Mouse (Mus musculus) neural tube, embryonic 14.5 days (tissue): ENCODE measurements around the gene Ttc39a. TPM values are rescaled to one million over a fixed set of nuclear protein-coding genes. Genes with fewer than 3 reads are reported as not detected.

ENCODE experiments used
- ATAC-seq: fragments of 200-750 bp; cut with Nextera tagmentation; 2 replicates; pipeline ENCODE4 v1.8.0; 2017; ENCODE audit warnings: low read depth, mild to moderate bottlenecking, moderate TSS enrichment, moderate library complexity
- H3K27ac ChIP-seq: fragments of 300-500 bp; sonication (generic); 2 replicates; pipeline ENCODE4 v1.5.1; 2014; ENCODE audit warnings: low read depth, mild to moderate bottlenecking, control low read depth, low read length, moderate library complexity, mixed read lengths
- H3K27me3 ChIP-seq: fragments of 300-500 bp; sonication (generic); 2 replicates; pipeline ENCODE4 v1.6.1; 2014; ENCODE audit warnings: low read length; ENCODE audit not compliant: control insufficient read depth, insufficient read depth
- H3K36me3 ChIP-seq: fragments of 300-500 bp; sonication (generic); 2 replicates; pipeline ENCODE4 v1.6.1; 2014; ENCODE audit warnings: low read length, mixed read lengths; ENCODE audit not compliant: control insufficient read depth, insufficient read depth
- H3K4me1 ChIP-seq: fragments of 300-500 bp; sonication (generic); 2 replicates; pipeline ENCODE4 v1.6.1; 2014; ENCODE audit warnings: low read length; ENCODE audit not compliant: control insufficient read depth, insufficient read depth
- H3K4me2 ChIP-seq: fragments of 300-500 bp; sonication (generic); 2 replicates; pipeline ENCODE4 v1.6.1; 2014; ENCODE audit warnings: mild to moderate bottlenecking, low read depth, low read length, control low read depth
- H3K4me3 ChIP-seq: fragments of 300-500 bp; sonication (generic); 2 replicates; pipeline ENCODE4 v1.5.1; 2014; ENCODE audit warnings: low read depth, low read length, control low read depth, mixed read lengths
- H3K9ac ChIP-seq: fragments of 300-500 bp; sonication (generic); replicated peaks from 2 replicates; pipeline ENCODE4 v1.6.1; 2014; ENCODE audit warnings: low read depth, mild to moderate bottlenecking, control low read depth, low read length, mixed read lengths
- H3K9me3 ChIP-seq: fragments of 300-500 bp; sonication (generic); 2 replicates; pipeline ENCODE4 v1.6.1; 2016; ENCODE audit warnings: low read length; ENCODE audit not compliant: control insufficient read depth
- WGBS: fragments of 180-500 bp; shearing (Covaris S2); extraction: QIAGEN DNeasy Blood & Tissue Kit; methylation state at CpG from one replicate; pipeline ENCODE4 v1.1.7; 2014; 5-methylcytosine and 5-hydroxymethylcytosine counted together
- polyA plus RNA-seq: library from polyadenylated mRNA; unstranded; fragments of >200 nt; fragmentation: Nextera tagmentation; extraction: Ambion mirVana; gene quantifications from 2 replicates; pipeline ENCODE4 v1.2.1, GENCODE M21; 2014

Gene Ttc39a
- polyA plus RNA-seq, 1 experiment from 2014 or later, result 4.9 TPM

- Histone ChIP-seq H3K4me3 (no peak overlapping the region), H3K9me3 (no peaks in the 10 kb centered on the region), H3K27ac (no peak overlapping the region), H3K9ac (no peak overlapping the region), H3K36me3 (no peaks in the 10 kb centered on the region), H3K4me1 (no peaks in the 10 kb centered on the region), H3K4me2 (no peak overlapping the region), H3K27me3 (no peaks in the 10 kb centered on the region)
- 0 out of 2 replicates have a peak, but pooled peaks have one; percentile 26 for ATAC-seq
- 56% methylated on average over 13 of the region's 13 CpGs for whole genome bisulfite sequencing
These were observed 24.4 kb downstream of the Ttc39a start for GRCm38 (mm10) chr4:109430854-109431253.

DNA sequence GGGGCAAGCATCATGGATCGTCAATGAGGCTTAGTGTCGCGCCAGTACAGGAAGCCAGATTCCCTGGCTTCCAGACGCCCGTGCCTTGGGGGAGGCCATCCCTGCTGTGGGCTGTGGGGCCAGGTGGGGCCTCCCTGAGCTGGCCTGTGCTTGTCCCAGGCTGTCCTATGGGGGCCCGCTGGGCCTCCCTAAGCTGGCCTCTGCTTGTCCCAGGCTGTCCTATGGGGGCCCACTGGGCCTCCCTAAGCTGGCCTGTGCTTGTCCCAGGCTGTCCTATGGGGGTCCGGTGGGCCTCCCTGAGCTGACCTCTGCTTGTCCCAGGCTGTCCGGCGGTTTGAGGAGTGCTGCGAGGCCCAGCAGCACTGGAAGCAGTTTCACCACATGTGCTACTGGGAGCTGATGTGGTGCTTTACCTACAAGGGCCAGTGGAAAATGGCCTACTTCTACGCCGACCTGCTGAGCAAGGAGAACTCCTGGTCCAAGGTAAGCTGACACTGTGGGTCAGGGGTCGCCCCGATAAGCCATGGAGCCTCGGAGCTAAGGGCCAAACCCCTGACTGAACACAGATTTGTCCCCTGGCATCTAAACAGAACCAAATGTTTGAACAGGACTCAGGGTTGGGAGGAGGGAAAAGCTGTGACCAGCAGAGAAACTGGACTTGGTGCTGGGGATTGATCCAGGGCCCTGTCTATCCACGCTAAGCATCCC, 26.4 kb downstream of the Ttc39a start:
- no peaks in the 10 kb centered on the region for H3K36me3 ChIP-seq
- H3K9ac ChIP-seq, result no peak overlapping the region
- WGBS, result 84% methylated on average over 16 of the region's 16 CpGs
- H3K27ac ChIP-seq, result no peak overlapping the region
- no peak for ATAC-seq
- H3K27me3 ChIP-seq, result no peaks in the 10 kb centered on the region
- no peaks in the 10 kb centered on the region for H3K4me1 ChIP-seq
- H3K4me3 ChIP-seq, result no peak overlapping the region
- H3K9me3 ChIP-seq, result no peaks in the 10 kb centered on the region
- H3K4me2 ChIP-seq, result no peak overlapping the region

GRCm38 (mm10) chr4:109433641-109434040, 27.2 kb downstream of the Ttc39a start:
- no peaks in the 10 kb centered on the region for H3K9me3 ChIP-seq
- H3K36me3 ChIP-seq, result no peaks in the 10 kb centered on the region
- WGBS, result 76% methylated on average over 6 of the region's 6 CpGs
- H3K4me3 ChIP-seq, result no peak overlapping the region
- H3K27me3 ChIP-seq, result no peaks in the 10 kb centered on the region
- H3K9ac ChIP-seq, result no peak overlapping the region
- H3K27ac ChIP-seq, result no peak overlapping the region
- ATAC-seq, result no peak
- H3K4me1 ChIP-seq, result no peaks in the 10 kb centered on the region
- H3K4me2 ChIP-seq, result no peak overlapping the region

DNA sequence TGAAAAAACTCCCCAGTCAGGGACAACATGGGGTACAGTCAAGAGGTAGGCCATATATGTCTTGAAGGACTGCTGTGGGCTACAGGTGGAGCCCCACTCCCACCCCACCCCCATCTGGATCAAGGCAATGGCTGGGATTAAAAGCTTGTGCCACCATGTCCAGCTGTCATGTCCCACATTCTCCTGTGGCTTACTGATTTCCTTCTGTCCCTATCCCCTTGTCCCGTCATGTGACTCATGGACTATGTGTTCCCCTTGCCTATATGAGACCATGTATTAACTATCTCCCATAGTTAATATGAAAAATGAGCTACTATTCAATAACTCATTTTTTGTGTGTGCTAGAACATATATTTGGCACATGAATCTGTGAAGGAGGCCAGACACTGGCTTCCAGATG, 27.8 kb downstream of the Ttc39a start:
- Histone ChIP-seq H3K9ac (no peak overlapping the region), H3K4me3 (no peak overlapping the region), H3K27me3 (no peaks in the 10 kb centered on the region), H3K4me1 (no peaks in the 10 kb centered on the region), H3K4me2 (no peak overlapping the region), H3K9me3 (no peaks in the 10 kb centered on the region), H3K27ac (no peak overlapping the region), H3K36me3 (no peaks in the 10 kb centered on the region)
- ATAC-seq, result no peak
- 89% methylated on average over 1 of the region's 1 CpGs for WGBS

DNA sequence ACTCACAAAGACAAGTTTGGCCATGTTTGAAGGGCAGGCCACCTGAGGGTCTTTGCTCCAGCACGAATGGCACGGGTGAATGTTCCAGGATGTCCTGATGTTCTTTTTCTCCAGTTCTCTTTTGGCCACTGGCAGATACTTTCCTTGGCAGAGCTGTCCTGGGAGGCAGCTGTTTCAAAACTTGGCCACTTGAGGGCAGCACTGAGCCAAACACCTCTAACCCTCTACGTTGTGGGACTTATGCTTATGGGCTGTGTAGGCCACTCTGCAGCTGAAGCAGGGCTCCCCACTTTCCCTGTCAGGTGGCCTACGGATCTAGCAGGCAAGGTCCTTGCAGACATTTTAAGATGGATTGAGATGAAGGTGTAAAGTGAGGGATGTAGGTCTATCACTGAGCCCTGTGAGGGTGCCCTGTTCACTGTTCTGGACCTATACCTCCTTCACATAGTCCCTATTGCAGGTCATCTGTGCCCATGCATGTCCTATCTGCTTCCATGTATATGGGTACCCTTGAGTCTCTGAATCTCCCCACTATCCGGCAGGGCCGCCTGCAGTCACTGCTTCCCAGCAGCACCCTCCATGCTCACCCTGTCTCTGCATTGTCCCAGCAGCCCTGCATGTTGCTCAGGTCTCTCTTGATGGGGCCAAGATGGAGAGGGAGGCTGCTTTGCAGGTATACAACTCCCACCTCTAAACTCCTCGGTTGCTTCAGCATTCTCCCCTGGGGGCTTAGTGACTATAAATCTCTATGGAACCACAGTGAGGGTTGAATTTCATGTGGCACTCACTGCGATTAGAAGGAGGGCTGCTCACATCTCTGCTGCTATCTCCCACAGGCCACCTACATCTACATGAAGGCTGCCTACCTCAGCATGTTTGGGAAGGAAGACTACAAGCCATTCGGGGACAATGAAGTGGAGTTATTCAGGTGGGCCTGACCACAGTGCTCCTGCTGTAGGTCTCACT, 31.8 kb downstream of the Ttc39a start:
- H3K27ac ChIP-seq, result no peak overlapping the region
- ATAC-seq, result peak; percentile 76
- H3K4me3 ChIP-seq, result no peak overlapping the region
- H3K9ac ChIP-seq, result no peak overlapping the region
- H3K9me3 ChIP-seq, result no peaks in the 10 kb centered on the region
- no peaks in the 10 kb centered on the region for H3K27me3 ChIP-seq
- H3K4me1 ChIP-seq, result 0 out of 2 replicates have a peak, but pooled peaks cover 3% of the 10 kb centered on the region
- H3K36me3 ChIP-seq, result no peaks in the 10 kb centered on the region
- no peak overlapping the region for H3K4me2 ChIP-seq
- 55% methylated on average over 9 of the region's 9 CpGs for WGBS

DNA sequence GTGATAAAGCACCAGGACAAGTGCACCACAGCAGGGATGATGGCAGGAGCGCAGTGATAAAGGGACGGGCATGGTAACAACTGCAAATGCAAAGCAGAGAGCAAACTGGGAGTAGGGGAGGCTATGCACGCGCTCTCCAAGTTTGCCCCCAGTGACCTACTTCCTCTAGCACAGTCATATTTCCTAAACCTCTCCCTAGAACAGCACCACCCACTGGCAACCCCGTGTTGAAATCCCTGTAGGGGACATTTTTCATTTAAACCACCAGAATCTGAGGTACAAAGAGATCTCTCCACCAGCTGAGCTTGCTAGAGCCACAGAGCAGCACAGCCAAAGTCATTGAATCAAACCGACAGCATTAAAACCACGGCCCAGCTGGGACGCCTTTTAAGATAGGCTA, 32.7 kb downstream of the Ttc39a start:
- no peak overlapping the region for H3K9ac ChIP-seq
- H3K4me1 ChIP-seq, result 0 out of 2 replicates have a peak, but pooled peaks cover 3% of the 10 kb centered on the region
- H3K27me3 ChIP-seq, result no peaks in the 10 kb centered on the region
- no peak overlapping the region for H3K4me3 ChIP-seq
- no peaks in the 10 kb centered on the region for H3K9me3 ChIP-seq
- no peak overlapping the region for H3K4me2 ChIP-seq
- no peak overlapping the region for H3K27ac ChIP-seq
- ATAC-seq, result no peak
- WGBS, result 68% methylated on average over 8 of the region's 8 CpGs
- no peaks in the 10 kb centered on the region for H3K36me3 ChIP-seq

DNA sequence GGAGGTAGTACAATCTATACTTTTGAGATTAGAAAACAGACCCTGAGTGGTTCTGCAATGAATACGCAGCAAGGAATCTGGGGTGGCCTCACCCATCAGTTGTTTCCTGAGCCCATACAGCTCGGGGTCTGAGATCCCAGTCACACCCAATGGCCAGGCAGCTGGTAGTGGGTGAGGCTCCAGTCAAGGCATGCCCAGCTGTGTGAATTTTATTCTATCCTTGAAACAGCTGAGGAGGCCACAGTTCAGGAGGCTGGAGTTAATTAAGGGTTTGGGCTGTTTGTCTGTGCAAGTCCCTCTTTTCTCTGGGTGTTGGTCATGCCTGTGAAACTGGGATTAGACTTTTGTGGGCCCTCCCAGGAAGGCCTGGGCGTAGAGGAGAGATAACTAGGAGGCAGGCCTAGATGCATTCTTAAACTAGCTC, 33.4 kb downstream of the Ttc39a start:
- 82% methylated on average over 3 of the region's 3 CpGs for WGBS
- H3K27ac ChIP-seq, result no peak overlapping the region
- 0 out of 2 replicates have a peak, but pooled peaks cover 3% of the 10 kb centered on the region for H3K4me1 ChIP-seq
- no peak overlapping the region for H3K4me2 ChIP-seq
- no peak for ATAC-seq
- no peaks in the 10 kb centered on the region for H3K9me3 ChIP-seq
- no peaks in the 10 kb centered on the region for H3K27me3 ChIP-seq
- H3K9ac ChIP-seq, result no peak overlapping the region
- no peak overlapping the region for H3K4me3 ChIP-seq
- no peaks in the 10 kb centered on the region for H3K36me3 ChIP-seq

GRCm38 (mm10) chr4:109440381-109440780, 34.0 kb downstream of the Ttc39a start:
- Histone ChIP-seq H3K27me3 (no peaks in the 10 kb centered on the region), H3K36me3 (no peaks in the 10 kb centered on the region), H3K4me3 (no peak overlapping the region), H3K4me1 (0 out of 2 replicates have a peak, but pooled peaks cover 3% of the 10 kb centered on the region), H3K4me2 (no peak overlapping the region), H3K9me3 (no peaks in the 10 kb centered on the region), H3K27ac (no peak overlapping the region), H3K9ac (no peak overlapping the region)
- no peak for ATAC-seq
- 95% methylated on average over 5 of the region's 5 CpGs for WGBS

GRCm38 (mm10) chr4:109441000-109441399, 34.6 kb downstream of the Ttc39a start:
- WGBS, result 79% methylated on average over 3 of the region's 3 CpGs
- 0 out of 2 replicates have a peak, but pooled peaks cover 3% of the 10 kb centered on the region for H3K4me1 ChIP-seq
- H3K4me2 ChIP-seq, result no peak overlapping the region
- no peak overlapping the region for H3K4me3 ChIP-seq
- H3K9ac ChIP-seq, result no peak overlapping the region
- no peaks in the 10 kb centered on the region for H3K27me3 ChIP-seq
- no peaks in the 10 kb centered on the region for H3K36me3 ChIP-seq
- H3K27ac ChIP-seq, result no peak overlapping the region
- no peaks in the 10 kb centered on the region for H3K9me3 ChIP-seq
- no peak for ATAC-seq
